Mouse (Mus musculus): ENCODE data around the gene Adi1.

The Adi1 gene

DNA sequence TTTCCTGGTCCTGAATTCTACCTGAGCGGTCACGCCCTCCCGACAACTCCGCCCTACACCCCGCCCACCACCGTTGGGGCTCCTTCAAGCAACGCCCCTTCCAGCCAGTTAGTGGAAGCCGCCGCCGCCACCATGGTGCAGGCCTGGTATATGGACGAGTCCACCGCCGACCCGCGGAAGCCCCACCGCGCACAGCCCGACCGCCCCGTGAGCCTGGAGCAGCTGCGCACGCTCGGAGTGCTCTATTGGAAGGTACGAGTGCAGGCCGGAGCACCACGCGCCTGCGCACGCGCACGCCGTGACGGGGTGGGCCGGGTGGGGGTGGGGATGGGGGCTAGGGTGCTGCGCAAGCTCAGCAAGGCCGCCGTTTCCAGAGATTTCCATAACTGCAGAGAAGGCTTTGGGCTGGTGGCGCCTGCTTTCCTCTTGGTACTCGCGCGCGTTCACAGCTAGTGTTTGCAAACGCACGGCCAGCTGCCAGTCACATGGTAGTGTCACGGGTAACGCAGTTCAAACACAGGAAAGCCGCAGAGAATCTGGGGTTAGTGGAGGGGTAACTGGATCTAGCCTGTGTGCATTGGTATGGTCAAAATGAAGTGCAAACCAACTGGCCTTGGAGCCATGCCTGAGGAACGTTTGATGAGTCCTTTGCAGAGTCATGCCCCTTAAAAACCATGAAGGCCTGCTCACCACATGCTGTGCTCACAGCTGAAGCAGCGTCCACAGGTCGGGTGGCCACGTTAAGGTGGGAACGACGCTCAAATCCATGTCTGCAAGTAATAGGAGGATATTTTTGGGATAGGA is at the start of gene Adi1:
Gene Adi1 (plus strand): TSS at position 111 of the 804 bp plus-strand sequence.
- DNase-seq (ENCODE audit: low spot score in 2 of 2) = peak; percentile 85 to 87

DNA sequence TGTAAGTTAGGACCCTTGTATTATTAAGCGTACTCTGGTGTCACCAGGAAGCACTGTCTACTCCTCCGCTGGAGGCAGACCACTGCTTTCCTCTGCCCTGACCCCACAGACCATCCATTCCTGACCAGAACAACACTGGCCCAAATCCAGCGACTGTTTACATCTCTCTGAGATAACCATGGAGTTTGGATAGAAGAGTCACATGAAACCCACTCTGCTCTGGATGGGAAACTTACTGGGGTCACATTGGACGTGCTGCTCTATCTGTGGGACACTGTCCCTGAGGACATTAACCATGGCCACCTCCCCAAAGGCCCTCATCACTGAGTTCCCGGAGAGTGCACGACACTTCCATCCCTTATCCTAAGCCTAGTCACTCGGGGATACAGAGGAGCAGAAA is 49.6 kb upstream of the Adi1 start:
- DNase-seq (ENCODE audit: low spot score in 2 of 2) = no peak

DNA sequence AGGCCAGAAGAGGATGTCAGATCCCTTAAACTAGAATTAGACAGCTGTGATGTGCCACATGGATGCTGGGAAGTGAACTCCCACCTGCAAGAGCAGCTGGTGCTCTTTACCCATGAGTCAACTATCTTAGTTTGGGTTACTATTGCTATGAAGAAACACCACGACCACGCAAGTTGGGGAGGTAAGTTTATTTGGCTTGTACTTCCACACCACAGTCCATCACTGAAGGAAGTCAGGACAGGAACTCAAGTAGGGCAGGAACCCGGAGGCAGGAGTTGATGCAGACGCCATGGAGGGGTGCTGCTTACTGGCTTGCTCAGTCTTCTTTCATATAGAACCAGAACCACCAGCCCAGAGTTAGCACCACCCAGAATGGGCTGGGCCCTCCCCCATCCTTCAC is 47.9 kb upstream of the Adi1 start:
- DNase-seq (ENCODE audit: low spot score in 2 of 2) = no peak

DNA sequence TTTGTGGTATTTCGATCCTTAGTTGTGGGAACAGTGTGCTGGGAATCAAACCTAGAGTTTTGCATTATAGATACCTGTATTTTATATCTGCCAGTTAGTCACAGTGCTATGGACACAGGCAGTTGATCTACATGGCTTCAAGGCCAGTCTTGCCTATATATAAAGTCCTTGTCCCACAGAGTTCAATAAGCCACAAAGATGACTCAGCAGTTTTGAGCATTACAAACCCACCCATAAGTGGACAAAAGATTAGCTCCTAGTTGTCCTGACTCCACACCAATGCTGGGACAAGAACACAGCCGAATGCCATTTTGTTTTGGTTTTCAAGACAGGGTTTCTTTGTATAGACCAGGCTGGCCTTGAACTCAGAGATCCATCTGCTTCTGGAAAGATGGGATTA is 46.6 kb upstream of the Adi1 start:
- no peak for DNase-seq (ENCODE audit: low spot score in 2 of 2)

DNA sequence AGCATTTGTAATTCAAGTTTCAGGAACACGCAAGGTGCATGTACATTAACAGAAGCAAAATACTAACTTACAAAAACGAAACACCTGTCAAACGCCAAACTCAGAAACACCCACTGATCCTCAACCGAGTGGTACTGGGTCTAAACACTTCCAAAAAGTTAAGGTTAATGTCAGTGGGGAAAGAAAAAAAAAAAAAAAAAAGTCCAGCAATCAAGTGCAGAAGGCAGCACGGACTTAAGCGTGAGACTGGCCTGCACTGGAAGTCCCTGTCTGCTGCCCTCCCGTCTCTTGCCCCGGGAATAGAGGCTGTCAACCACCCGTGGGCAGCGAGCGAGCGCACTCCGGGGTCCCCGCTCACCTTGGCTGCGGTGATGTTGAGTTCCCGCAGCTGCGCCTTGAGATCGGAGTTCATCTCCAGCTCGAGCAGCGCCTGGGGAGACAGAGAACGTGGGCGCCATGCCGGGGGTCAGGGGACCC is 39.9 kb upstream of the Adi1 start:
- no peak for DNase-seq (ENCODE audit: low spot score in 2 of 2)

DNA sequence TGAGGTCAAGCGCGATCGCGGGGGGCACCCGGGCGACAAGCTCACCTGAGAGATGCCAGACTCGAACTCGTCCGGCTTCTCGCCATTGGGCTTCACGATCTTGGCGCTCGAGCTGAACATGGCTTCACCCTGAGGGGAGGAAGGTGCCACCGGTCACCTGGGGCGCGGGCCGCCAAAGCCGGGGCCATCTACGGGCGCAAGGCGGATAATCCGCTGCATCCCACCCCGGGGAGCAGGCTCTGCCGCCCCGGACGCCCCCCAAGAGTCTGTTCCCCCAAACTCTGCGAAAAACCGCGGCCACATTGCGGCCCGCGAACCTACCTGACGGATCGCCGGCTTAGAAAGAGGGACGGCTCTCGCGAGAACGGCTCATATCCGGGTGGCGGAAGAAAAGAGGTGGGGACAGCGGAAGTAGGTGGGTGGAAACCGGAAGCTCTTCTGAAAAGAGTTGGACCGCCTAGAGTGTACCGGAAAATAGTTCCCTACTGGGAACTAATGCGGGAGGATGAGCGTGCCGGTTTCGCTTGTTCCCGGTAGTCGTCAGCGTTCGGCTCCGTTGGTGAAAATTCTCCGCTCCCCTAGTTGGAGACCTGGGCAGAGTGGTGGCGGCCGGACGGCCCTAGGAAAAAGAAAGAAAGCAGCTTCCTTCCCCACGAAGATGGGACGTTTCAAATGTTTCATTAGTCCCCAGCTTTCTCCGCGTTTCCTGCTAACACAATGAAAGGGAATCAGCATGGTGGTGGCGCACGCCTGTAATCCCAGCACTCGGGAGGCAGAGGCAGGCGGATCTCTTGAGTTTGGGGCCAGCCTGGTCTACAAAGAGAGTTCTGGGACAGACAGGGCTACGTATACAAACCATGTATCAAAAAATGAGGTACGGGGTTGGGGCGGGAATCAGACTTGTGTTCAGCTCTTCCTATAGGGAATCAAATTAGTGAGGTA is 39.2 kb upstream of the Adi1 start, which contains the start of gene Rps7:
Gene Rps7 (minus strand): TSS at position 419 of the 942 bp plus-strand sequence.
- peak; percentile 90 to 93 for DNase-seq (ENCODE audit: low spot score in 2 of 2)

DNA sequence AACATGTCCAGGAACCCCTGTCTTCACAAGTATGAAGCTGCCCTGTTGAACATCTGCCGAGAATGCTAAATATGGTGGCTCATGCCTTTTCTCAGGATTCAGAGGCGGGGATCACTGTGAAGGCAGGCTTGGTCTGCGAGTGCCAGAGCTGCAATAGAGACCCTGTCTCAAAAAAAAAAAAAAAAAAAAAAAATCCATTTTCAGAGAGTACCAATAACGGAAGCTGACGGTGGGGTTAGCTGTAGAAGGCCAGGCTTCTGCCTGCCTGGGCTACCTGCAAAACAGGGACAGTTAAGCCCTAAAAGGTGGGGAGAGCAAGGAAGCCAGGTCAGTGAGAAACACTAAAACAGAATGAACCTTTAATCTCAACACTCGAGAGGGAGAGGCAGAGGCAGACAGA is 38.5 kb upstream of the Adi1 start:
- no peak for DNase-seq (ENCODE audit: low spot score in 2 of 2)

DNA sequence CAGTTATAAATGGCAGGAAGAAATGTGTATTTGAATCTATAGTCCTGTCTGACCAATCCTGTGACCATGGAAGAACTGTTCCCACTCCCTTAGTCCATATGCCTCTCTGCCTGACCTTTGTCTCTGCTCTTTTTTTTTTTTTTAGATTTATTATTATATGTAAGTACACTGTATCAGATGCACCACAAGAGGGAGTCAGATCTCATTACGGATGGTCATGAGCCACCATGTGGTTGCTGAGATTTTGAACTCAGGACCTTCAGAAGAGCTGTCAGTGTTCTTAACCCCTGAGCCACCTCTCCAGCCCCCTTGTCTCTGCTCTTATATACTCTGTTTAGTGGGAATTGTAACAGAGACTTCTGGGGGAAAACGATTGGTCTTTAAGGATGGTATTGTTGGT is 36.3 kb upstream of the Adi1 start:
- no peak for DNase-seq (ENCODE audit: low spot score in 2 of 2)

DNA sequence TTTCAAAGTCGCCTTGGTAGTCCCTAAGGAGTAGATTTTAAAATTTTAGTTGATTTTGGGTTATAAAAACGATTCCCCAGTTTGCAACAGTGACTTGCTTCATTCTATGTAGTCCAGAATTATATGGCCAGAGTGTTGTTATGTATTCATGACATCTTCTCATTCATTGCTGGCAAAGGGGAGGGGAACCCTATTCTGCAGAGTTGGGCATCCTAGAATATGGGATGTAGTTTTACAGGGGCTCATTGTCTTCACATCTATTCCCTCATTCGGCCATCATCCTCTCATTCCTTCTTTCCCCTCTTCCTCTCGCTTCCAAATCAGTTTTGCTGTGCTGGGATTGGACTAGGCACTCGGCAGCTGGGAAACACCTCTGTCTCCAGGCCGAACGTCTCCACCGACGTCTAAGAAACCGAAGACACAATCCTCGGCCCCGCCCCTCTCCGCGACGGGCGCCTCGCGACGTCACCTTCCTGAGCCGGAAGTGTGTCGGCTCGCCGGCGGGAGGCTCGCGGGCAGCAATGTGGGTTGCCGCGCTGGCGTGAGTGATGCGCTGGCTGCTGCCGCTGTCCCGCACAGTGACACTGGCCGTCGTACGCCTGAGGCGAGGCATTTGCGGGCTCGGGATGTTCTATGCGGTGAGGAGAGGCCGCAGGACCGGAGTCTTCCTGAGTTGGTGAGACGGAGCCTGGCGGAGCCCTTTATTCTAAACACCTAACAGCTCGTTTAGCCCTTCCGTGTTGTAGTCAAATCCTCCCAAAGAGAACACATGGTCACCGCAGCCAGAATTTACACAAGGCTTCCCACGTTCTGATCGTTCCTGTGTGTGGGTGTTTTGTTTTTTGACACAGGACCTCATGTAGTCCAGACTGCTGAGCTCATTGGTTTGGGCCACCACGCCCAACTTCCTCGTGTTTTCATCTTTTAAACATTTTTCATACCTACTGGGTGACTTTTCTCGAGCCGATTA is 25.6 kb upstream of the Adi1 start, which contains the start of gene Rnaseh1:
Gene Rnaseh1 (plus strand): TSS at position 462 of the 970 bp plus-strand sequence.
- peak; percentile 84 to 90 for DNase-seq (ENCODE audit: low spot score in 2 of 2)

DNA sequence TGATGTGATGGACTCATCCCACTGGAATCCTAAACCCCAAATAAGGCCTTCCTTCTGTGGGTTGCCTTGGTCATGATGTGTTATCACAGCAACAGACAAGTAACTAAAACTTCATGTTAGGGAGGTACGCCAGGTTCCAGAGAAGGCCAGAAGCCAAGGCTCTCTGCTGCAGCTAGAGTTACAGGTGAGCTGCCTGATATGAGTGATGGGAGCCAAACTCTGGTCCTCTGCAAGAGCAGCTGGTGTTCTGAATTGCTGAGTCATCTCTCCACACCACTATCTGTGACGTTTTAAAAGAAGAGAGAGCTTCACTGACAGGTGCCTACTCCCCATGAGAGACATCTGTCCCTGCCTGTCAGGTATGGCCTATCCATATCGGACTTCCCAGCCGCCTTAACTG is 12.4 kb upstream of the Adi1 start:
- DNase-seq (ENCODE audit: low spot score in 2 of 2) = no peak

DNA sequence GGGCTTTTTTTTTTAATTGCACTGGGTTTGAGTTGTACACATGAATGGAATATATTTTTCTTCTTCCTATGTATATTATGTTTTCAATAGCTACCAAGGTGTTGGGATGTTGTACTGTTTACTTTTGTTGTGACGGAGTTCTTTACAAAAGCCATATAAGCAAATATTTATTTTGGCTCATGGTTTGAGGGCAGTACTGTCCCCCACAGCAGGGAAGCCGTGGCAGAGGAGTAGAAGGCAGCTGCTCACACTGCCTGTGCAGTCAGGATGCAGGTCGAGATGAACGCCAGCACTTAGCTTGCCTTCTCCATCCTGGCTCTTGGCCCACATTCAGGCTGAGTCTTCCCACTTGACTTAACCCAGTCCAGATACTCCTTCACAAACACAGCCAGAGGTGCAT is 8.3 kb upstream of the Adi1 start:
- DNase-seq (ENCODE audit: low spot score in 2 of 2) = no peak

DNA sequence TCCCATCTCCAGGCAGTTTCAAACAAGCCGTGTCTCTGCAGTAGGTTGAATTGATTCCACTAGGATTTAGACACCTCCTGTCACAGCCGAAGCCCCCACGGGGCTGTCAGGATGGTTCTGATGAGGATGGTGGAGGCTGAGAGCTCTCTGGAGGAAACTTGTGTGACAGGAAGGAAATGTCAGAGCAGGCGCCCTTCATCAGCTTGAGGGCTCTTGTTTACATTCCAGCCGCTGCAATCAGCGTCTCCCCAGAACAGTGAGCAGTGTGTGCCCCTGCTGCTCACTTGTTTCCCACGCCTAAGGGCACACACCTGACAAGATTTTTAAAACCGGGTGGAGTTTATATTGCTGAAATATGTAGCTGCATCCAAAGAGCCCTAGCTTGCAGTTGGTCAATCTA is 7.7 kb upstream of the Adi1 start:
- no peak for DNase-seq (ENCODE audit: low spot score in 2 of 2)

DNA sequence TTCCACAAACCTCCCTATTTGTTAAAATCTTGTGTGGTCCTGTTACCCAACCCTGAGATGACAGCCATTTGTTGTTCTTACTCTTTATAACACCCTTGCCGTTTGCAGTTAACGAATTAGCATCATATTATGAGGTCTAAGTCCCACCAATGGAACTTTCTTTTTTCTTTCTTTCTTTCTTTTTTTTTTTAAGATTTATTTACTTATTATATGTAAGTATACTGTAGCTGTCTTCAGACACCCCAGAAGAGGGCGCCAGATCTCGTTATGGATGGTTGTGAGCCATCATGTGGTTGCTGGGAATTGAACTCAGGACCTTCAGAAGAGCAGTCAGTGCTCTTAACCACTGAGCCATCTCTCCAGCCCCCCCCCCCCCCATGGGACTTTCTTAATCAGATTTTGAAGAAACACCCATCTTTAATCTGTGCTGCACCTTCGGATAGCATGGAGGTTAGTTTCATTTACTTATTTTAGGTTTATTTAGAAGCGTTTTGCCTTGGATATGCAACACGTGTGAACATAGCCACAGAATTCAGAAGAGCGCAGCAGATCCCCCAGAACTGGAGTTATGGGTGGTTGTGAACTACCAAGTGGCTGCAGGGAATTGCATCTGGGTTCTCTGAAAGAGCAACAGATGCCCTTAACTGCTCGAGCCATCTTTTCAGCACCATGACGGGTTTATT is 852 bp upstream of the Adi1 start:
- DNase-seq (ENCODE audit: low spot score in 2 of 2) = no peak

DNA sequence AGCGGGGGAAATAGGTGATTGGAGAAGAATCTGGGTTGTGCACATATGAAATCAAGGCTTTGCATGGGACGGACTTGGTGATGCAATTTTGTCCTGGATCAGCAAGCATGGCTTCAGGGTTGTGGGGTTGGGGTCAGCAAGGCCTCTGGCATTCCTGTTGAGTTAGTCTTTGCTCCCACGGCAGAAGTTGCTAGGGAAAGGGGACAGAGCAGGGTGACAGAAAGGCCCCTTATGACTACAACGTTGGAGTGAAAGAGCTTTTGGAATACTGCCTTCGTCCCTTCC is 836 bp downstream of the Adi1 start:
- DNase-seq (ENCODE audit: low spot score in 2 of 2) = no peak

DNA sequence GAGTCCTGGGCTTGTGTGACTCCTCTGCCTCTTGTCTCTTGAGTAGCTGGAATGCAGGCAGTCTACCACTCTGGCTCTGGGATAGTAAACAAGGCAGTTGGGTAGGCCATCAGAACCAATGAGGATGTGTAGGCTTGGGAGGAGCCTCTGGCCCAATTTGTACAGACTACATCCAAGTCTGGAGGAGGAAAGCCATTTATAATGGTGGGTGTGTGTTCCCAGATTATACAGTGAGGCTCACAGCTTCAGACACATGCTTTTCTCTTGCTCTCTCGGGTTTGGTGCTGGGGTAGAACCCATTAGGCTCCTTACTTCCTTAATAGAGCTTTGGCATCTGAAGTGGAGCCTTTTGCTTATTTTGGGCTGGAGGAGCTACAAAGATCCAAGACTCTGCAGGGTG is 9.6 kb downstream of the Adi1 start:
- no peak for DNase-seq (ENCODE audit: low spot score in 2 of 2)

DNA sequence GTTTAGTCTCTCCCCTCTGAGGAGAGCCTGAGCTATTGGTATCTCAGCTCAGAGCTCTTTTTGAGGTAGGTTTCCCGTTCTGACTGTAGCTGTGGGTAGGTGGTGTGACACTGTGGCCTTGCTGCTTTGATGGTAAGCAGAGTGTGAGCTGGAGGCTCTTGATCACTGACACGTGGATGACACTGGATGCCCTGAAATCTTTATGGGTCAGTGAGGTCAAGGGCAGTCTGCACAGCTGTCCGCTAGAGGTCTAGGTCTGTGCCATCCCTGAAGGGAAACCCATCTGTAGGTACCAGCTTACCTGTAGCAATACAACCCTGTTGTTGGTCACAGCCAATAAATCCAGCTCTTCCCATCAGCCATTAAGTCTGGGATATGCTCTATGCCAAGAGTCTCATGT is 10.7 kb downstream of the Adi1 start:
- no peak for DNase-seq (ENCODE audit: low spot score in 2 of 2)

DNA sequence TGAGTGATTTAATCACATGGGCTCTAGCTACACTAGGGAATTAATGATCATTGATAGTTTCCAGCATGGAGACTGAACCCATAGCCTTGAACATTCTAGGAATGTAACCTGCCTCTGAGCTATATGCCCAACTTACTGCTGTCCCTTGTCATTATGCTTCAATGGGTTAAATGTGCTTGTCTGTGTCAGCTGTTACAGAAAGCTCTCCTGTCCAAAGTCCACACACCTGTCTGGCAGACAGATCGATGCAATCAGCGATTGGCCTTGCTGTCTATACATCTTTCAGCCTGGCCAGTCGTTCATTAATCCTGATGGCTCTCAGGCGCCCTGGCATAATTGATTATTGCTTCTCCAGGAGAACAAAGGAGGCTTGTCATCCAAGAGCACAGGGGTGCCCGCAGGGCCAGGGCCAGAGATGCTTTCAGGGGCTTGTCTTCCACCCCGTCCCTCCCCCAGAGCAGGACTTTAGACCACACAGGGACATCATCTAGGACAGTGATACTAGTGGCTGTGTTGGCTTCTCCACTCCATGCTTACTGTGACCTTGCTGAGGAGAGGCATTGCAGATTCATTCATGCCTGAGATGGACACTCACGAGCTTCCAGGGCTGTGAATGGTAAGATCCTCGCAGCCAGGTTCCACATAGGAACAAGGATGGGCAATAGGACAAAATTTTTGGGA is 11.3 kb downstream of the Adi1 start:
- DNase-seq (ENCODE audit: low spot score in 2 of 2) = no peak

DNA sequence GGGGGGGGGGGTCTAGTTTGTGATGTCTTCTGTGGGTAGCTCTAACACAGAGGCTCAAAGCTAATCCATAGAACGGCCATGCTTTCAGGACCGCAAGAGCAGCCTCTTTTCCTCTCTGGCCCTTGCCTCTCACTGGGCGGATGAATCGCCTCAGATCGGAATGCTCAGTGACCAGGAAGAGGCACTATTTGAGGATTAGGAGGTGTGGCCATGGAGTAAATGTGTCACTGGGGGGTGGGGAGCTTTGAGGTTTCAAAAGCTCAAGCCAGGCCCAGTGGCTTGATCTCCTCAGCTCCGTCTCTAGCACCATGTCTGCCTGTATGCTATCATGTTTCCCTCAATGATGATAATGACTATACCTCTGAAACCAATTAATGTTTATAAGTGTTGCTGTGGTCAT is 14.0 kb downstream of the Adi1 start:
- DNase-seq (ENCODE audit: low spot score in 2 of 2) = no peak

DNA sequence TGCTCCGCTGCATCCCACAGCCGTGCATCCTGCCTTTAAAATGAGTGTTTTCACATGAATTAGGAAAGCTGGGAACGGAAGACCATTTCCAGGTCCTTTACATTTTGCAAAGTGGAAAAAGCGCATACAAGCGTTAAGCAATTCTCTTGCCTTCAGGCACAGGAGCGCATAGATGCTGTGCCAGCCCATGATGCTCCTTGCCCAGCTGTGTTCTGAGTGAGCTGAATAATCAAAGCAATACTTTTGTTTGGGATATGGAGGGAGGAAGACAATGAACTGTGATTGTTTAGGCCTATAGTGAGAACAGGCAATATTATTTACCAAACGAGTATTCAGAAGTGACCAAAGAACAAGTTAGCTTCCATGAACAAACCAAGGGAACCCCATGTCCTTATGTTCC is 15.7 kb downstream of the Adi1 start:
- no peak for DNase-seq (ENCODE audit: low spot score in 2 of 2)

DNA sequence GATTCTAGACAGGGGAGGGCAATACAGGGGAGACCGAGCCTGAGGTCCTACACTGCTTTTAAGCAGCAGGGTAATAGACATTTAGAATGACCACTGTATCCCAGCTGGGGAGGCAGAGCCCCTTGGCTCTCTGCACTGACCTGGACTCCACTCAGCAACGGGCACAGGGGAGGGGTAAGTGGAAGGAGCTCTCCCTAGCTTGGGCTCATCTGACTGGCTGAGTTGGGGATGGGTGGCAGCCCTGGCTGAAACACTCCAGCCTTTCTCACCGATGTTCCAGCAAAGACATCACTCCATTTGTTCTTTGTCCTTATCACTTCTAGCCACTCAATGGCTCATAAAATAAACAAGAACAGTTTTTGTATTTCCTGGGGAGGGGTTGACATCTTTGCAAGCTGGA is 18.7 kb downstream of the Adi1 start:
- DNase-seq (ENCODE audit: low spot score in 2 of 2) = no peak

Measured in frontal cortex, postnatal 10 days (tissue).